Mouse (Mus musculus): ENCODE results near the gene Pus7l.

DNA sequence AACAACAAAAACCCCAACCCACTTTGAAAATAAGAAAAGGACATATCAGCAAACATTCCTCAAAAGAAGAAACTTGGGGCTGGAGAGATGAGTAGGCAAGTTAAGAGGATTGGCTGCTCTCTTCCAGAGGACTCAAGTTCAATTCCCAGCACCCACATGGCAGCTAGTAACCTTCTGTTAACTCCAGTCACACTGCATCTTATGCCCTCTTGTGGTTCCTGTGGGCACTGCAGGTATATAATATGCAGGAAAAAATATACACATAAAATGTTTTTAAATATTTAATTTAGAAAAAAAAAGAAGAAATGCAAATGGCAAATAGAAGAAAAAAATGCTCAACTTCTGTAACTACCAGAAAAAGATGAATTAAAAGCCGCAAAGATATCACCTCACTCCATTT lies 48.9 kb downstream of the Pus7l start:
- TF ChIP-seq CTCF (IDR thresholded peaks at IDR 0.05; ENCODE audit: borderline replicate concordance, control insufficient read depth, extremely low read depth, insufficient read depth, low read length, poor library complexity) (no peak), POLR2A (IDR thresholded peaks at IDR 0.05; ENCODE audit: control insufficient read depth, extremely low read depth, insufficient read depth, low read length, poor library complexity) (no peak)
